Mouse (Mus musculus): Measurements from ENCODE around the gene Alcam. TPM values are rescaled to one million over a fixed set of nuclear protein-coding genes. Genes with fewer than 3 reads are reported as not detected.

Gene Alcam
- polyA plus RNA-seq, 1 experiment from 2014 or later = 63.7 TPM

DNA sequence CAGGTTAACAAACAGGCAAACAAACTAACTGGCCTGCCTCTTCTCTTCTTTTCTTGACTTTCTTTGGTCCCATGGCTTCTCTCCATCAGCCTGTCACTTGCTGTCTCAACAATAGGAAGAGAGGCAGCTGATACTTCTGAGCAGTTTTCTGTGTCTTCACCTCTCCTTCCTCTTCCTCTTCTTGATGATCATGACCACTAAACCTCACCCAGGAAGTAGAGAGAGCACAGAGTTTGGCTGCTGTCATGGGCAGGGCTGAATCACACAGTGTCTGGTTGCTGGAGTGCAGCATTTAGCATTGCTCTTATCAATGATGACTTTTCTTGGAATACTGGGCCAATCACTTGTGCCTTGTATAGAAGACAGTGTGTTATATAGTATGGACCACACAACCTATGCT, 14.6 kb upstream of the Alcam start:
- no peaks in the 10 kb centered on the region for H3K36me3 ChIP-seq (ENCODE audit: control insufficient read depth, insufficient read depth, low read length)
- no peaks in the 10 kb centered on the region for H3K27me3 ChIP-seq (replicated peaks; ENCODE audit: control insufficient read depth, insufficient read depth, low read length)
- no peak overlapping the region for H3K4me3 ChIP-seq (ENCODE audit: low read depth, low read length)
- ATAC-seq (ENCODE audit: low read depth) = no peak
- no peak overlapping the region for H3K9ac ChIP-seq (ENCODE audit: low read depth, low read length)
- no peaks in the 10 kb centered on the region for H3K4me1 ChIP-seq (ENCODE audit: control insufficient read depth, insufficient read depth, low read length)
- no peak for DNase-seq (ENCODE audit: low spot score)
- H3K27ac ChIP-seq (replicated peaks; ENCODE audit: low read depth, low read length) = no peak overlapping the region
- H3K4me2 ChIP-seq (ENCODE audit: low read depth, low read length) = no peak overlapping the region
- H3K9me3 ChIP-seq (ENCODE audit: control insufficient read depth, low read length) = no peaks in the 10 kb centered on the region

DNA sequence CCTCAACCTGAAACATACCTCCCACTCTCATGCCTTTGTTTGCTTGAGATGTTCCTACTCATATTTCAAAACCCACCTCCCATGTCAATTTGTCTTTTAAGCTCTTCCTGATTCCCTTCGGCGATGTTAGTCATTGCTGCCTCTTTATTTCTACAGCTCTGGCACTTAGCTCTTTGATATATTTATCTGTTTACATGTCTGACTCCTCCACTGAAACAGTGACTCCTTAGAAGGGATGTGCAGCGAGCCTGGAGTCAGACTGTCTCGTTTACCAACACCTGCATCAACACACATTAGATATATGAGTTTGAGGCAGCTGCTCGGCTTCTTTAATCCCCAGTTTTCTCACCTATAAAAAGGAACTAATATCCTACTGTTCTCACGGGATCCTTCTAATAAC, 12.9 kb upstream of the Alcam start:
- H3K9ac ChIP-seq (ENCODE audit: low read depth, low read length) = no peak overlapping the region
- no peaks in the 10 kb centered on the region for H3K9me3 ChIP-seq (ENCODE audit: control insufficient read depth, low read length)
- H3K36me3 ChIP-seq (ENCODE audit: control insufficient read depth, insufficient read depth, low read length) = no peaks in the 10 kb centered on the region
- WGBS = 71% methylated on average over 6 of the region's 6 CpGs
- no peak overlapping the region for H3K27ac ChIP-seq (replicated peaks; ENCODE audit: low read depth, low read length)
- no peak overlapping the region for H3K4me3 ChIP-seq (ENCODE audit: low read depth, low read length)
- no peak overlapping the region for H3K4me2 ChIP-seq (ENCODE audit: low read depth, low read length)
- peak; percentile 45 for DNase-seq (ENCODE audit: low spot score)
- no peaks in the 10 kb centered on the region for H3K27me3 ChIP-seq (replicated peaks; ENCODE audit: control insufficient read depth, insufficient read depth, low read length)
- no peaks in the 10 kb centered on the region for H3K4me1 ChIP-seq (ENCODE audit: control insufficient read depth, insufficient read depth, low read length)
- ATAC-seq (ENCODE audit: low read depth) = no peak

DNA sequence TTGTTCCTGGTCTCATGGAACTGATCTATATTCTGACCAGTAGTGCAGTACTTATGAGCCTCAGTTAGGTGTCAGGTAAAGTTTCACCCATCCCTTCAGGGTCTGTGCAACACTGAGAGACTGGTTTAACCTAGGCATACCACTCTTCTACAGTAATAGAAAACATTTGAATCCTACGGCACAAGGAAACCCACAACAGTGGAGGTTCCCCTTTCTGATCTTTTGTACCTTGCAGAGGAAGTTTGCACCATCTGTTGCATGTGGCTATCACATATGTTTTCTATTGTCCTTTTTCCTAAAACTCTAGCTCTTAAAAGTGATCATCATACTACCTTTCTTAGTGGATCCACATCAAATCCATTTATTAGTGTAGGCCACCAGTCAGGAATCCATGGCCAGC, 10.7 kb upstream of the Alcam start:
- Histone ChIP-seq H3K27ac (replicated peaks; ENCODE audit: low read depth, low read length) (no peak overlapping the region), H3K36me3 (ENCODE audit: control insufficient read depth, insufficient read depth, low read length) (no peaks in the 10 kb centered on the region), H3K4me2 (ENCODE audit: low read depth, low read length) (no peak overlapping the region), H3K4me3 (ENCODE audit: low read depth, low read length) (no peak overlapping the region), H3K4me1 (ENCODE audit: control insufficient read depth, insufficient read depth, low read length) (no peaks in the 10 kb centered on the region), H3K9ac (ENCODE audit: low read depth, low read length) (no peak overlapping the region), H3K27me3 (replicated peaks; ENCODE audit: control insufficient read depth, insufficient read depth, low read length) (no peaks in the 10 kb centered on the region), H3K9me3 (ENCODE audit: control insufficient read depth, low read length) (no peaks in the 10 kb centered on the region)
- DNase-seq (ENCODE audit: low spot score) (no peak), ATAC-seq (ENCODE audit: low read depth) (no peak)
- WGBS = 47% methylated on average over 1 of the region's 1 CpGs

DNA sequence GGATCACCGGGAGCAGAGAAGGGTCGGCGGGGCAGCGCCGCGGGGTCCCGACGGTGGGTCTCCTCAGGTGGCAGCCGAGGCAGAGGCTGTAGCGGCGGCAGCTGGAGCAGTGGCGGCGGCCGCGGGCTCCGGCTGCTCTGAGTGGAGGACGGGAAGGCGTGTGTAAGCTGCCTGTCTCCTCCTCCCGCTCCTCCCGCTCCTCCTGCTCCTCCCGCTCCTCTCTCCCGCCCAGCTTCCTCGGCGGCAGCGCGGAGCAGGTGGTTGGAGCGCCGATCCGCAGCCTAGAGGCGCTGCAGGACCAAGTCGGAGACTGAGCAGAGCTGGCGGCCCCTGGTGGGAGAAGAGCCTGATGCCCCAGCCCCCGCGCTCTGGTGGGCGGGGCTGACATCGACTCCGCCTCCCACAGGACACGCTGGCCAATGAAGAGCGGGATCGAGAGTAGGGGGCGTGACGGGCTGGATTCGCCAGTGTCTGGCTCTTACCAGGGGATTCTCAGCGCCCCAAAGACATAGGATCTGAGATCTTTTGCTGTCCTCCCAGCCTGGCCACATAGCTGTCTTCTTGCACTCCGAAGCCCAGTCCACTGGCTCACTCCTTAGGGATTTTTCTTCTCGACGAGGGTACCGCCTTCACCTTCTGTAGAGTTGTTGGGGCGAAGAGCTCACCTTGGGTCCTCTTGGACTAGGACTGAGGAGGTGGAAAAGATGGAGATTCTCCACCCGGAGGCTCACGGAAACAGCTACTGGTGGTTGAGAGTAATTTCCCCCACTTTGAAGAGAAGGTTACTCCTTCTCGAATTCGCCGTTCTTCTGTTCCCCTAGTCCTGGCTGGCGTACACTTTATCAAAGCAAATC, 785 bp downstream of the Alcam start:
- peak; percentile 99 for DNase-seq (ENCODE audit: low spot score)
- no peaks in the 10 kb centered on the region for H3K27me3 ChIP-seq (replicated peaks; ENCODE audit: control insufficient read depth, insufficient read depth, low read length)
- ATAC-seq (ENCODE audit: low read depth) = peak; percentile 98
- H3K9ac ChIP-seq (ENCODE audit: low read depth, low read length) = peak overlapping the region; percentile 69
- H3K9me3 ChIP-seq (ENCODE audit: control insufficient read depth, low read length) = no peaks in the 10 kb centered on the region
- no peaks in the 10 kb centered on the region for H3K36me3 ChIP-seq (ENCODE audit: control insufficient read depth, insufficient read depth, low read length)
- H3K4me3 ChIP-seq (ENCODE audit: low read depth, low read length) = peak overlapping the region; percentile 67
- 0% methylated on average over 29 of the region's 55 CpGs for WGBS
- H3K4me1 ChIP-seq (ENCODE audit: control insufficient read depth, insufficient read depth, low read length) = no peaks in the 10 kb centered on the region
- H3K27ac ChIP-seq (replicated peaks; ENCODE audit: low read depth, low read length) = peak overlapping the region; percentile 78
- peak overlapping the region; percentile 61 for H3K4me2 ChIP-seq (ENCODE audit: low read depth, low read length)

DNA sequence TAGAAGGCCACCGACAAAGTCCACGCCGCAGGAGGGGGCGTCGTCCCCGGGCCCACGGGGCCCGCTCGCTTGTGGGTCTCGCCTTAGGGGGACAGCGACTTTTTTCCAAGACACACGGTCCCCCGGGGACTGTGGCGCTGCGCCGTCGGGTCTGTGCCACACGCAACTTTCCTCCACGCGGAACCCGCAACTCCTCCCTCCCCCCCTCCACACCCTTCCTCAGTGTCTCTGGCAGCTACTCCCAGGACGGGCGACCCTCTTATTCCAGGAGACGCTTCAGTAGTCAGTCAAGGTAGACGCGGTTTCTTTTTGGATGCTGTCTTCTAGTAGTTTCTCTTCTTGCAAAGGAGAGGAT, 1.4 kb downstream of the Alcam start:
- Histone ChIP-seq H3K27ac (replicated peaks; ENCODE audit: low read depth, low read length) (peak overlapping the region; percentile 45), H3K27me3 (replicated peaks; ENCODE audit: control insufficient read depth, insufficient read depth, low read length) (no peaks in the 10 kb centered on the region), H3K9me3 (ENCODE audit: control insufficient read depth, low read length) (no peaks in the 10 kb centered on the region), H3K4me3 (ENCODE audit: low read depth, low read length) (peak overlapping the region; percentile 67), H3K4me1 (ENCODE audit: control insufficient read depth, insufficient read depth, low read length) (no peaks in the 10 kb centered on the region), H3K4me2 (ENCODE audit: low read depth, low read length) (peak overlapping the region; percentile 61), H3K9ac (ENCODE audit: low read depth, low read length) (peak overlapping the region; percentile 69), H3K36me3 (ENCODE audit: control insufficient read depth, insufficient read depth, low read length) (no peaks in the 10 kb centered on the region)
- 0% methylated on average over 16 of the region's 26 CpGs for WGBS
- ATAC-seq (ENCODE audit: low read depth) (peak; percentile 1; the same call in 1 of the 2 replicates), DNase-seq (ENCODE audit: low spot score) (no peak)

DNA sequence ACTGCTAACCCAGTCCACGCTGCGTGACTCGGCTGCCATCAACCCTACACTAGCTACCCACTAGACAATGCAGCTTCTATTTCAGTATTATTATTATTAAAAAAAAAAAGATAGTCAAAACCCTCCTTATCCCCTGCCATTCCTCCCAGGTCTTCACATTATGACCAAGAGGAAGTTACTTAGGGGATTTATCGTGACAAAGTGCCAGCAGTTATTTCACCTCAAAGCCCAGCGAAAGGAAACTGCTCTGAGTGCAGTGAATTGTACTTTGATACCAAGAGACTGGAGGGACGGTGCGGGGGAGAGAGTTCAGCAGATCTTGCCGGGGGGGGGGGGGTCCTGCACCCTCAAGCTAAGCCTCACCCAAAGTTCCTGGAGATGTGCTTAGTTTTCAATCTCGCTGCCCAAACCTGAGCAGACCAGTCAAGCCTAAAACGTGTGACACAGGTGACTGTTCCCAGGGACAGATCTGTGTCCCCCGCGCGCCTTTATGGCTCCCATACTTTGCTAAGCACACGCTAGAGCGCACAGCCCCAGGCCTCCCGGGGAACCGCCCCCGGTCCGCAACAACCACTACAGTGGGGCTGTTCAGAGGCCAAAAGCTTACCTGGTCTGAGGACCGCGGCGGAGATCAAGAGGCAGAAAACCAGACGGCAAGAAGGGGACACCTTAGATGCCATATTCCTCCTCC, 1.9 kb downstream of the Alcam start:
- Histone ChIP-seq H3K9me3 (ENCODE audit: control insufficient read depth, low read length) (no peaks in the 10 kb centered on the region), H3K27me3 (replicated peaks; ENCODE audit: control insufficient read depth, insufficient read depth, low read length) (no peaks in the 10 kb centered on the region), H3K27ac (replicated peaks; ENCODE audit: low read depth, low read length) (0 out of 2 replicates have a peak overlapping the region, but pooled peaks have one; percentile 13), H3K4me1 (ENCODE audit: control insufficient read depth, insufficient read depth, low read length) (no peaks in the 10 kb centered on the region), H3K4me3 (ENCODE audit: low read depth, low read length) (peak overlapping the region; percentile 67), H3K4me2 (ENCODE audit: low read depth, low read length) (peak overlapping the region; percentile 61), H3K36me3 (ENCODE audit: control insufficient read depth, insufficient read depth, low read length) (no peaks in the 10 kb centered on the region), H3K9ac (ENCODE audit: low read depth, low read length) (peak overlapping the region; percentile 69)
- under 1% methylated on average over 18 of the region's 23 CpGs for WGBS
- ATAC-seq (ENCODE audit: low read depth) (no peak), DNase-seq (ENCODE audit: low spot score) (peak; percentile 34)

DNA sequence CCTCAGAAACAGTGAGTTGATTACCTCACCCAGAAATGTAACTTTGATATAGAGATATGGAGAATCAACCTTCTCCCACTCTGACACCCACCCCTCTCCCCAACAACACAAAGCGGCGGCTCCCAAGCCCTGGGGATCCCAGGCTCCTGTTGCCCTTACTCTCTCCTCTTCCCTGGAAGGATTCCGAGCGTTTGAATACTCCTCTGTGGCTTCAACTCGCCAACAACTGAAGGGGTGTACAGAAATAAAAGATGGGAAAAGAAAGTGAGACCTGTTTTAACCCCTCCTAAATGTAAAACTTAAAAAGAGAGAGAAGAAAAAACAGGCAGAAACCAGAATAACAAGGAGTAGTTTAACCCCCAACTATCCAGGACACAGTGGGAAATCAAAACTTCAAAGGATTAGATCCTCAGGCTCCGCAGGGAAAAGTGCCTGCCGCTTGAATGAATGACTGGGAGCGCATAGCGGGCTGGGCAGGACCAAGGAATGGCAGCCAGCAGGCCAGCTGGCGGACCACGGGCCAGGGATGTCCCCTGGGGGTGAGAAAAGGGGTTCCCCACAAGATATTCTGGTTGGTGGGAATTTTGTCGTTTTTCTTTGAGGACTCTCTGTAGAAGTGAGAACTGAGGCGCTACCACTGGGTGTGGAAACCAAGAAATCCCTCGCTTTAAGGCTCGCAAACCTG, 2.6 kb downstream of the Alcam start:
- Histone ChIP-seq H3K4me1 (ENCODE audit: control insufficient read depth, insufficient read depth, low read length) (no peaks in the 10 kb centered on the region), H3K4me3 (ENCODE audit: low read depth, low read length) (peak overlapping the region; percentile 67), H3K9ac (ENCODE audit: low read depth, low read length) (peak overlapping the region; percentile 69), H3K27ac (replicated peaks; ENCODE audit: low read depth, low read length) (0 out of 2 replicates have a peak overlapping the region, but pooled peaks have one; percentile 13), H3K9me3 (ENCODE audit: control insufficient read depth, low read length) (no peaks in the 10 kb centered on the region), H3K36me3 (ENCODE audit: control insufficient read depth, insufficient read depth, low read length) (no peaks in the 10 kb centered on the region), H3K4me2 (ENCODE audit: low read depth, low read length) (peak overlapping the region; percentile 61), H3K27me3 (replicated peaks; ENCODE audit: control insufficient read depth, insufficient read depth, low read length) (no peaks in the 10 kb centered on the region)
- ATAC-seq (ENCODE audit: low read depth) (no peak), DNase-seq (ENCODE audit: low spot score) (peak; percentile 45)
- under 1% methylated on average over 15 of the region's 15 CpGs for WGBS

DNA sequence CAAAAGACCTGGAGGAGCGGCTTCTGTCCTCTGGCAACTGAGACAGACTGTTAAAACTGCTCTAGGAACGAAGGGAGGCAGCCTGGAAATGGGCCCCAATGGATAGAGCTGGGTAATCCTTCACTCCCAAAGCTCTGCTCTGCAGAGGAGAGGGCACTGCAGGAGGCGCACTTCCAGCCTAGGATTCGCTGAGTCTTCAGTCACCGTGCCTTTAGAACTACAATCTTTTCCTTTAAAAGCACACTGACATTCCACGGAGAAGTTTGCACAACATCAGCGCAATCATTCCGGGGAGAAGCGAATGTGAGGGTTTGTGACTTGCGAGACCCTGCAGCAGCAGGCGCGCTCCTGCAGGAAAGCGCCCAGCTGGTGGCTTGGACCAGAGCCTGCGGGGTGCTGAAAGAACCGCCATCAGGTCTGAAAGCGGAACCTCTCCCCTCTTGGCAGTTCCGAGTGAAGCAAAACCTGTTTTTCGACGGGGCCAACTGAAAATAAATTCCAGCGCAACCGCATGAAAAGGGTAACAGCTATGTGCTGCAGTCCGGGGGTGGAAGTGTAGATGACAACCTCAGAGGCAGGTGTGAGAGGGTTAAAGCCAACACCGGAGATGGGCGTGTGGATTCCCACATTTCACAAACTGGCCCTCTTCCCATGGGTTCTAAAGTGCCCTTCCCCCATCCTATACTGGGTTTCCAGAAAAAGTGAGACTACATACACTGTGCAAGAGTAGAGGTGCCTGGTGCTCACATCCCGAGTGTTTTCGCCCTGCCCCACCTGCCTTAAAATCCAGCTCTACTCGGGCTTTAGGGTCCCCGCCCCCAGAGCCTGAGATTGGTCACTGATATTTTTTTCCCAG, 3.4 kb downstream of the Alcam start:
- under 1% methylated on average over 28 of the region's 28 CpGs for WGBS
- Histone ChIP-seq H3K9me3 (ENCODE audit: control insufficient read depth, low read length) (no peaks in the 10 kb centered on the region), H3K9ac (ENCODE audit: low read depth, low read length) (peak overlapping the region; percentile 69), H3K27ac (replicated peaks; ENCODE audit: low read depth, low read length) (peak overlapping the region; percentile 57), H3K36me3 (ENCODE audit: control insufficient read depth, insufficient read depth, low read length) (no peaks in the 10 kb centered on the region), H3K4me3 (ENCODE audit: low read depth, low read length) (peak overlapping the region; percentile 67), H3K4me2 (ENCODE audit: low read depth, low read length) (peak overlapping the region; percentile 61), H3K27me3 (replicated peaks; ENCODE audit: control insufficient read depth, insufficient read depth, low read length) (no peaks in the 10 kb centered on the region), H3K4me1 (ENCODE audit: control insufficient read depth, insufficient read depth, low read length) (no peaks in the 10 kb centered on the region)
- DNase-seq (ENCODE audit: low spot score) (peak; percentile 82), ATAC-seq (ENCODE audit: low read depth) (peak; percentile 1; the same call in 1 of the 2 replicates)

Measured in embryonic facial prominence, embryonic 14.5 days (tissue).